Mouse (Mus musculus) CH12.LX (cell line): ENCODE measurements around the gene Tmem150c. TPM values are rescaled to one million over a fixed set of nuclear protein-coding genes. Genes with fewer than 3 reads are reported as not detected.

Experiments
- DNase-seq: peaks from one replicate; pipeline ENCODE4 v3.0.0-alpha.2; 2013; ENCODE audit errors: extremely low read depth
- H3K27ac ChIP-seq: 2 replicates; pipeline ENCODE4 v1.5.1; 2012; ENCODE audit warnings: low read depth, mild to moderate bottlenecking, control low read depth, moderate library complexity; ENCODE audit not compliant: insufficient read depth
- H3K27me3 ChIP-seq: replicated peaks from 2 replicates; pipeline ENCODE3; 2012; ENCODE audit warnings: inconsistent platforms
- H3K36me3 ChIP-seq, 2 experiments: replicated peaks in 1 of 2; 2 replicates each; pipeline versions ENCODE3 to v1.6.1; 2012; ENCODE audit warnings: inconsistent platforms in 1 of 2, low read length in 1 of 2, mild to moderate bottlenecking in 1 of 2, mixed read lengths in 1 of 2, moderate library complexity in 1 of 2; ENCODE audit not compliant: control insufficient read depth in 1 of 2, insufficient read depth in 1 of 2
- H3K4me1 ChIP-seq, 2 experiments: 2 replicates each; pipeline ENCODE4 v1.6.1; 2012; ENCODE audit warnings: inconsistent platforms in 1 of 2, moderate library complexity in 1 of 2; ENCODE audit not compliant: insufficient read depth in 2 of 2, control insufficient read depth in 1 of 2
- H3K4me2 ChIP-seq: 2 replicates; pipeline ENCODE4 v1.6.1; 2012; ENCODE audit warnings: low read depth, mild to moderate bottlenecking, control low read depth; ENCODE audit not compliant: poor library complexity, insufficient read depth, severe bottlenecking
- H3K4me3 ChIP-seq, 3 experiments: fragments of 150-350 bp in 1 of 3; sonication (generic) in 1 of 3; replicated peaks in 1 of 3; 2 replicates each; pipeline versions ENCODE3 to v1.5.1; 2011 to 2012; ENCODE audit warnings: low read depth in 2 of 3, low read length in 2 of 3, mild to moderate bottlenecking in 2 of 3, moderate library complexity in 2 of 3, control low read depth in 1 of 3, improper control_type of control experiment in 1 of 3, inconsistent platforms in 1 of 3, mixed read lengths in 1 of 3; ENCODE audit not compliant: poor library complexity in 1 of 3
- H3K79me2 ChIP-seq: replicated peaks from 2 replicates; pipeline ENCODE4 v1.6.1; 2012; ENCODE audit warnings: mild to moderate bottlenecking, moderate library complexity; ENCODE audit not compliant: control insufficient read depth, poor library complexity, insufficient read depth, severe bottlenecking; ENCODE audit errors: extremely low read depth
- H3K9ac ChIP-seq: 2 replicates; pipeline ENCODE4 v1.6.1; 2012; ENCODE audit warnings: low read depth, mild to moderate bottlenecking, control low read depth, moderate library complexity; ENCODE audit not compliant: insufficient read depth
- H3K9me3 ChIP-seq: replicated peaks from 2 replicates; pipeline ENCODE3; 2012; ENCODE audit warnings: low read length, inconsistent platforms, mixed read lengths
- CHD2 ChIP-seq: IDR thresholded peaks from 2 replicates; pipeline ENCODE4 v1.6.1; 2011; ENCODE audit warnings: low read length, improper control_type of control experiment
- ETS1 ChIP-seq: conservative IDR thresholded peaks from 2 replicates; pipeline ENCODE4 v1.6.1; 2012; ENCODE audit warnings: low read depth, mild to moderate bottlenecking, inconsistent platforms, low read length, improper control_type of control experiment, moderate library complexity
- IRF4 ChIP-seq: IDR thresholded peaks from 2 replicates; pipeline ENCODE4 v1.6.1; 2014; ENCODE audit warnings: low read depth, mild to moderate bottlenecking, inconsistent platforms, low read length, improper control_type of control experiment
- MAX ChIP-seq: IDR thresholded peaks from 2 replicates; pipeline ENCODE4 v1.6.1; 2011; ENCODE audit warnings: low read length, improper control_type of control experiment
- MEF2A ChIP-seq: IDR thresholded peaks from 2 replicates; pipeline ENCODE4 v1.6.1; 2014; ENCODE audit warnings: low read depth, mild to moderate bottlenecking, inconsistent platforms, low read length, improper control_type of control experiment, borderline replicate concordance
- MYC ChIP-seq: IDR thresholded peaks from 2 replicates; pipeline ENCODE4 v1.6.1; 2011; ENCODE audit warnings: low read depth, mild to moderate bottlenecking, improper control_type of control experiment, low read length
- PAX5 ChIP-seq: IDR thresholded peaks from 2 replicates; pipeline ENCODE4 v1.6.1; 2012; ENCODE audit warnings: low read length, inconsistent platforms, mixed read lengths
- RAD21 ChIP-seq: IDR thresholded peaks from 2 replicates; pipeline ENCODE4 v1.6.1; 2011; ENCODE audit warnings: low read depth, mild to moderate bottlenecking, low read length, improper control_type of control experiment, moderate library complexity
- SIN3A ChIP-seq: IDR thresholded peaks from 2 replicates; pipeline ENCODE4 v1.6.1; 2012; ENCODE audit warnings: low read length, improper control_type of control experiment, inconsistent platforms
- SMC3 ChIP-seq: IDR thresholded peaks from 2 replicates; pipeline ENCODE4 v1.6.1; 2011; ENCODE audit warnings: low read depth, low read length, improper control_type of control experiment
- TCF12 ChIP-seq: IDR thresholded peaks from 2 replicates; pipeline ENCODE4 v1.6.1; 2014; ENCODE audit warnings: low read depth, mild to moderate bottlenecking, inconsistent platforms, low read length, improper control_type of control experiment
- USF2 ChIP-seq: conservative IDR thresholded peaks from 2 replicates; pipeline ENCODE4 v1.6.1; 2011; ENCODE audit warnings: low read depth, low read length, improper control_type of control experiment
- ZMIZ1 ChIP-seq: IDR thresholded peaks from 2 replicates; pipeline ENCODE4 v1.6.1; 2012; ENCODE audit warnings: low read depth, mild to moderate bottlenecking, inconsistent platforms, low read length, improper control_type of control experiment
- ZNF384 ChIP-seq: IDR thresholded peaks from 2 replicates; pipeline ENCODE4 v1.6.1; 2012; ENCODE audit warnings: low read depth, low read length, improper control_type of control experiment, inconsistent platforms
- dilution Hi-C: fragments of 300-500 bp; cut with MboI; formaldehyde crosslinking; loops from 2 replicates; pipeline ENCODE4 v1.14.3; 2020; ENCODE audit warnings: low sequenced_read_pairs; ENCODE audit not compliant: extremely low pct_unique_long_range_greater_than_20kb, extremely low pct_ligation_motif_present
- in situ Hi-C: fragments of 300-500 bp; cut with MboI; formaldehyde crosslinking; loops from 3 replicates; pipeline ENCODE4 v1.14.3; 2019; ENCODE audit warnings: low sequenced_read_pairs, low pct_ligation_motif_present, low pct_unique_long_range_greater_than_20kb, mixed read lengths
- polyA plus RNA-seq: library from polyadenylated mRNA; unstranded; fragments of >175 nt; gene quantifications from 2 replicates; pipeline ENCODE4 v1.2.1, GENCODE M21; 2012; ENCODE audit warnings: low read depth; ENCODE audit not compliant: insufficient read length
- total RNA-seq, 2 experiments: library from RNA; depleted of rRNA; stranded (reverse); fragments of 300-350 nt in 1 of 2; fragments of >200 nt in 1 of 2; gene quantifications; 2 replicates each; pipeline ENCODE4 v1.2.3; 2012 to 2014

Tmem150c gene
- total and polyA plus RNA-seq, 3 experiments: not detected

DNA sequence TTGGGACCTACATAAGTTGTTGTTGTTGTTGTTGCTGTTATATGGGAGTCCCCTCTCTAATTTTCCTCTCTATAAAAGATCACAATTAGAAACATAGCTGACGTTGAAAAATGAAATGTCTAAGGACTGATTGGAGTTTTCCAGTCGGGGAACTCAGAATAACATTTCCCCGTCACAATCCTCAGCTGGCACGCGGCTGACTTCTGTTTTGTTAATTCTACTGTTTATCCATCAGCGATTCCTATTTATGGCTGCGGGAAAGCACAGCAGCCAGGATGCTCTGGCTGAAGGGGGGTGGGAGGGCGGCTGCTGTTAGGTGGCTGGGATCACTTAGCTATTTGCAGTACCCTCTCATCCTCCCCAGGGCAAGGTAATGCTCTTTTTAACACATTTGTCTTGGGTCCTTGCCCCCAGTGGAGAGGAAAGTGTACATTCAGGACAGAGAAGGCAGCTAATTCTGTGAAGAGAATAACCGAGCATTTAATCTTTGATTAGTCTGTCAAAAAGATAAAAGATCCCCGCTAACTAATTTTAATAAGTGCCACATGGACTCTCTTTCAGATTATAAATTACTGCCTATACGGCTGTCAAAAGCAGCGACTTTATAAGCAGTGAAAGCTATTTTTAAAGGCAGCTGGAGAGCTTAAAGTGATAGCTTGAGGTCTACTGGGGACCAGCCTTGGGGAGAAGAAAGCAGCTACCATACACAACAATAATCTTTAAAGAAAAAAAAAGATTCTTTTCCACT lies 68.9 kb downstream of the Tmem150c start:
- in situ Hi-C loops (loop anchor here (25.0 kb wide), 1 partner anchor 222 kb away; no protein-coding TSS in a partner anchor), dilution Hi-C loops (no loop called here)
- H3K27me3 ChIP-seq: no peaks in the 10 kb centered on the region
- H3K4me2 ChIP-seq: no peak overlapping the region
- H3K9ac ChIP-seq: no peak overlapping the region
- H3K4me3 ChIP-seq: no peak overlapping the region
- no peaks in the 10 kb centered on the region for H3K4me1 ChIP-seq
- no peaks in the 10 kb centered on the region for H3K36me3 ChIP-seq
- H3K27ac ChIP-seq: no peak overlapping the region
- TF ChIP-seq ZMIZ1 (no peak), MYC (no peak), SMC3 (no peak), SIN3A (no peak), ZNF384 (no peak), RAD21 (no peak), IRF4 (no peak), CHD2 (no peak)
- DNase-seq: no peak
- no peaks in the 10 kb centered on the region for H3K79me2 ChIP-seq
- H3K9me3 ChIP-seq: no peaks in the 10 kb centered on the region

GRCm38 (mm10) chr5:100085097-100085496 lies 74.5 kb downstream of the Tmem150c start:
- Histone ChIP-seq H3K27me3 (no peaks in the 10 kb centered on the region), H3K9me3 (peaks cover 6% of the 10 kb centered on the region), H3K27ac (no peak overlapping the region), H3K4me2 (no peak overlapping the region), H3K4me1 (no peaks in the 10 kb centered on the region), H3K79me2 (no peaks in the 10 kb centered on the region), H3K4me3 (no peak overlapping the region), H3K36me3 (no peaks in the 10 kb centered on the region), H3K9ac (no peak overlapping the region)
- dilution Hi-C loops (no loop called here), in situ Hi-C loops (loop anchor here (25.0 kb wide), 1 partner anchor 227 kb away; no protein-coding TSS in a partner anchor)
- no peak for DNase-seq
- TF ChIP-seq ETS1 (no peak), PAX5 (no peak), TCF12 (no peak), MYC (no peak), RAD21 (no peak), MEF2A (no peak), MAX (no peak), USF2 (no peak)
